Mouse (Mus musculus) CD4-positive, CD25-positive, alpha-beta regulatory T cell, adult 2 months (primary cell): ENCODE measurements around the gene Pcmtd2.
A peak's percentile ranks its signal among the peaks of the same experiment; 100 is the strongest.
"Not testable (repeated sequence)": the region's sequence is repeated elsewhere in the genome, so short reads cannot be mapped to it uniquely, and the experiment has no call there.

Source experiments
- DNase-seq: peaks from one replicate; pipeline ENCODE4 v3.0.0-alpha.2; 2012; ENCODE audit warnings: low read depth, low spot score

The Pcmtd2 gene

GRCm38 (mm10) chr2:181837372-181838292 lies at the start of gene Pcmtd2:
Gene Pcmtd2, plus strand, starts transcription at chr2:181837854.
- DNase-seq: peak; percentile 94

GRCm38 (mm10) chr2:181789396-181789795 lies 48.3 kb upstream of the Pcmtd2 start:
- no peak for DNase-seq

- DNase-seq: not testable (repeated sequence)
Measured at GRCm38 (mm10) chr2:181793186-181793585, 44.5 kb upstream of the Pcmtd2 start.

GRCm38 (mm10) chr2:181795641-181796130 lies 42.0 kb upstream of the Pcmtd2 start:
- no peak for DNase-seq

GRCm38 (mm10) chr2:181797672-181798071 lies 40.0 kb upstream of the Pcmtd2 start:
- DNase-seq: no peak

GRCm38 (mm10) chr2:181829032-181829650 lies 8.5 kb upstream of the Pcmtd2 start:
- no peak for DNase-seq

- DNase-seq: no peak
Measured at GRCm38 (mm10) chr2:181832745-181833144, 4.9 kb upstream of the Pcmtd2 start.

- DNase-seq: peak; percentile 24
Measured at GRCm38 (mm10) chr2:181838293-181838680, 633 bp downstream of the Pcmtd2 start.

- no peak for DNase-seq
Measured at GRCm38 (mm10) chr2:181845709-181846394, 8.2 kb downstream of the Pcmtd2 start.

- DNase-seq: peak; percentile 97
Measured at GRCm38 (mm10) chr2:181863791-181864535, 26.3 kb downstream of the Pcmtd2 start, which contains the start of gene Polr3k. Gene Polr3k, plus strand, starts transcription at chr2:181864337.

GRCm38 (mm10) chr2:181864536-181864860 lies 26.8 kb downstream of the Pcmtd2 start:
- no peak for DNase-seq

GRCm38 (mm10) chr2:181866931-181867330 lies 29.3 kb downstream of the Pcmtd2 start:
- peak; percentile 81 for DNase-seq

GRCm38 (mm10) chr2:181871039-181871438 lies 33.4 kb downstream of the Pcmtd2 start:
- DNase-seq: no peak

- DNase-seq: no peak
Measured at GRCm38 (mm10) chr2:181878903-181879302, 41.2 kb downstream of the Pcmtd2 start.

- DNase-seq: no peak
Measured at GRCm38 (mm10) chr2:181883022-181883749, 45.5 kb downstream of the Pcmtd2 start.
